Mouse (Mus musculus) olfactory bulb, adult 2 months (tissue): ENCODE measurements around the gene C2cd4a.

Experiments
- CTCF ChIP-seq: fragments of 200-500 bp; IDR thresholded peaks from 2 replicates; pipeline ENCODE4 v1.5.1; 2012; ENCODE audit warnings: low read depth, mild to moderate bottlenecking, low read length, moderate library complexity; ENCODE audit not compliant: insufficient read depth
- POLR2A ChIP-seq: fragments of 200-500 bp; IDR thresholded peaks from 2 replicates; pipeline ENCODE4 v1.6.1; 2012; ENCODE audit warnings: mild to moderate bottlenecking, low read depth, low read length, moderate library complexity; ENCODE audit not compliant: insufficient read depth

- no peak for TF ChIP-seq CTCF
- TF ChIP-seq POLR2A: no peak
Observed at GRCm38 (mm10) chr9:67847606-67848005, 15.5 kb upstream of the C2cd4a start.
